Mouse (Mus musculus) left cerebral cortex, postnatal 25 days (tissue): ENCODE data around the gene Vax2. TPM values are rescaled to one million over a fixed set of nuclear protein-coding genes. Genes with fewer than 3 reads are reported as not detected.

ENCODE experiments used
- DNase-seq, 2 experiments: peaks; one replicate each; pipeline ENCODE4 v3.0.0; 2022; ENCODE audit warnings: low spot score in 2 of 2, mixed read lengths in 1 of 2
- intact Hi-C: fragments of 180-260 bp; cut with DNase I; formaldehyde crosslinking; loops from one replicate; pipeline ENCODE4 v1.15.1; 2025
- total RNA-seq, 2 experiments: library from RNA; stranded (reverse); gene quantifications; 2 replicates each; pipeline ENCODE4 v1.2.3; 2021

Vax2 gene
- total RNA-seq, result not detected

- DNase-seq, result no peak
- intact Hi-C loops, result loop anchor here (10.0 kb wide), 2 partner anchors 636 to 874 kb away; partner anchors contain the start of genes Pcgf1 and Tlx2
Measured at GRCm38 (mm10) chr6:83711067-83711675, at the start of gene Vax2. TSS of gene Vax2 (plus strand) at chr6:83711264.

GRCm38 (mm10) chr6:83665009-83665408, 46.1 kb upstream of the Vax2 start:
- intact Hi-C loops, result no loop called here
- DNase-seq, result peak in 1 of 2 experiments; percentile 1

- DNase-seq, result peak; percentile 71 to 82
- intact Hi-C loops, result loop anchor here (1.0 to 10.0 kb wide), 3 partner anchors 90 to 449 kb away; no protein-coding TSS in a partner anchor
Measured at GRCm38 (mm10) chr6:83673395-83673794, 37.7 kb upstream of the Vax2 start.

- intact Hi-C loops, result loop anchor here (10.0 kb wide), 1 partner anchor 453 kb away; no protein-coding TSS in a partner anchor
Measured at GRCm38 (mm10) chr6:83677757-83678156, 33.3 kb upstream of the Vax2 start, which contains the start of gene Cd207. TSS of gene Cd207 (minus strand) at chr6:83677857.

GRCm38 (mm10) chr6:83689374-83689773, 21.7 kb upstream of the Vax2 start:
- DNase-seq, result no peak
- intact Hi-C loops, result no loop called here

More at GRCm38 (mm10) chr6:83677757-83678156, 33.3 kb upstream of the Vax2 start, which contains the start of gene Cd207:
- DNase-seq, result no peak

GRCm38 (mm10) chr6:83690277-83690676, 20.8 kb upstream of the Vax2 start:
- no peak for DNase-seq

GRCm38 (mm10) chr6:83690936-83691335, 20.1 kb upstream of the Vax2 start:
- intact Hi-C loops, result loop anchor here (5.0 kb wide), 1 partner anchor 36 kb away; no protein-coding TSS in a partner anchor
- no peak for DNase-seq

More at GRCm38 (mm10) chr6:83690277-83690676, 20.8 kb upstream of the Vax2 start:
- intact Hi-C loops, result loop anchor here (5.0 kb wide), 1 partner anchor 37 kb away; no protein-coding TSS in a partner anchor

GRCm38 (mm10) chr6:83692962-83693361, 18.1 kb upstream of the Vax2 start:
- DNase-seq, result no peak
- intact Hi-C loops, result loop anchor here (1.0 to 5.0 kb wide), 2 partner anchors 34 to 57 kb away; no protein-coding TSS in a partner anchor

- peak in 1 of 2 experiments; percentile 28 for DNase-seq
- intact Hi-C loops, result loop anchor here (1.0 to 5.0 kb wide), 2 partner anchors 33 to 56 kb away; no protein-coding TSS in a partner anchor
Measured at GRCm38 (mm10) chr6:83693835-83694234, 17.2 kb upstream of the Vax2 start.

- no peak for DNase-seq
- intact Hi-C loops, result no loop called here
Measured at GRCm38 (mm10) chr6:83695731-83696130, 15.3 kb upstream of the Vax2 start.

- intact Hi-C loops, result no loop called here
- DNase-seq, result no peak
Measured at GRCm38 (mm10) chr6:83696684-83697083, 14.4 kb upstream of the Vax2 start.

GRCm38 (mm10) chr6:83697932-83698331, 13.1 kb upstream of the Vax2 start:
- intact Hi-C loops, result no loop called here
- DNase-seq, result no peak

- DNase-seq, result no peak
- intact Hi-C loops, result no loop called here
Measured at GRCm38 (mm10) chr6:83699971-83700370, 11.1 kb upstream of the Vax2 start.

- intact Hi-C loops, result no loop called here
- DNase-seq, result no peak
Measured at GRCm38 (mm10) chr6:83701001-83701400, 10.1 kb upstream of the Vax2 start.

- intact Hi-C loops, result loop anchor here (2.0 kb wide), 1 partner anchor 14 kb away; no protein-coding TSS in a partner anchor
- no peak for DNase-seq
Measured at GRCm38 (mm10) chr6:83702146-83702999, 8.7 kb upstream of the Vax2 start.

GRCm38 (mm10) chr6:83703000-83703721, 7.9 kb upstream of the Vax2 start:
- intact Hi-C loops, result loop anchor here (2.0 kb wide), 1 partner anchor 14 kb away; no protein-coding TSS in a partner anchor
- no peak for DNase-seq

- no peak for DNase-seq
Measured at GRCm38 (mm10) chr6:83703722-83704078, 7.4 kb upstream of the Vax2 start.

GRCm38 (mm10) chr6:83704294-83704693, 6.8 kb upstream of the Vax2 start:
- DNase-seq, result no peak
- intact Hi-C loops, result no loop called here

More at GRCm38 (mm10) chr6:83703722-83704078, 7.4 kb upstream of the Vax2 start:
- intact Hi-C loops, result loop anchor here (2.0 kb wide), 1 partner anchor 13 kb away; no protein-coding TSS in a partner anchor

- DNase-seq, result no peak
- intact Hi-C loops, result no loop called here
Measured at GRCm38 (mm10) chr6:83704701-83705100, 6.4 kb upstream of the Vax2 start.
